Mouse (Mus musculus): ENCODE data around the gene B230307C23Rik.

DNA sequence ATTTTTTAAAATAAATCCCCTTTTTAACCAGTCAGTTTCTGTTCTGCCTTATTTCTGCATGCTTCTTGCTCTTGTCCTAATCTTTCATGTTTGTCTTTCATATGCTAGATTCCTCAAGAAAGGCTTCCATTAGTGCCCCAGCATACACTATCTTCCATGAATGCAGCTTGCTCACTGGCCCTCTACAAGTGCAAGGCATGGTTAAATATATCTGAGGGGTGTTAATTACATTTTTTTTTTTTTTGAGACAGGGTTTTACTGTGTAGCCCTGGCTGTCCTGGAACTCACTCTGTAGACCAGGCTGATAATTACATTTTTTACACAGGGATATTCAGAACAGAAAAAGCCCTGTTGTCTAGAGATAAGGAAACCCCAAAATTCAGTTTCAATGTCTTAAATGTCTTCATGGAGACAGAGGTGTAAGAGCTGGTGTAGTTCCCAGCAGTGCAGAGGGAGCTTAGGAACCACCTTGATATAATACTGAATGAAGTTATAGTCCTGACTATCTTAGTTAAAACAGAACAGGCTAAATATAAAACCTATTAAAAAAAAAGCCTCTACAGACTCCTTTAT, 38.6 kb upstream of the B230307C23Rik start:
- TF ChIP-seq POLR2A (IDR thresholded peaks at IDR 0.05; ENCODE audit: insufficient read depth, low read depth, low read length) (no peak), CTCF (IDR thresholded peaks at IDR 0.05) (no peak), EP300 (IDR thresholded peaks at IDR 0.05; ENCODE audit: insufficient read depth, low read depth, low read length) (no peak)

All from heart, adult 2 months (tissue).